Mouse (Mus musculus) limb, embryonic 13.5 days (tissue): ENCODE results near the gene Tmem221. TPM values are rescaled to one million over a fixed set of nuclear protein-coding genes. Genes with fewer than 3 reads are reported as not detected.

Experiments used
- ATAC-seq: fragments of 200-750 bp; cut with Nextera tagmentation; 2 replicates; pipeline ENCODE4 v1.8.0; 2017; ENCODE audit warnings: low read depth, moderate number of reproducible peaks, moderate TSS enrichment; ENCODE audit not compliant: low FRiP score
- H3K27ac ChIP-seq: fragments of 300-500 bp; sonication (generic); 2 replicates; pipeline ENCODE4 v1.5.1; 2015; ENCODE audit warnings: inconsistent platforms, mild to moderate bottlenecking, moderate library complexity
- H3K27me3 ChIP-seq: fragments of 300-500 bp; sonication (generic); 2 replicates; pipeline ENCODE4 v1.6.1; 2015; ENCODE audit warnings: mild to moderate bottlenecking, inconsistent platforms
- H3K36me3 ChIP-seq: fragments of 300-500 bp; sonication (generic); 2 replicates; pipeline ENCODE4 v1.6.1; 2015; ENCODE audit warnings: inconsistent platforms, mild to moderate bottlenecking, moderate library complexity
- H3K4me1 ChIP-seq: fragments of 300-500 bp; sonication (generic); 2 replicates; pipeline ENCODE4 v1.6.1; 2015; ENCODE audit warnings: inconsistent platforms
- H3K4me2 ChIP-seq: fragments of 300-500 bp; sonication (generic); replicated peaks from 2 replicates; pipeline ENCODE4 v1.6.1; 2015; ENCODE audit warnings: inconsistent platforms, mild to moderate bottlenecking, moderate library complexity
- H3K4me3 ChIP-seq: fragments of 300-500 bp; sonication (generic); 2 replicates; pipeline ENCODE4 v1.5.1; 2015; ENCODE audit warnings: moderate library complexity, mild to moderate bottlenecking, inconsistent platforms
- H3K9ac ChIP-seq: fragments of 300-500 bp; sonication (generic); 2 replicates; pipeline ENCODE4 v1.6.1; 2015; ENCODE audit warnings: mild to moderate bottlenecking, inconsistent platforms
- H3K9me3 ChIP-seq: fragments of 300-500 bp; sonication (generic); 2 replicates; pipeline ENCODE4 v1.6.1; 2016; ENCODE audit warnings: inconsistent platforms
- WGBS: fragments of 180-500 bp; shearing (Covaris S2); methylation state at CpG from one replicate; pipeline ENCODE4 v1.1.7; 2015; 5-methylcytosine and 5-hydroxymethylcytosine counted together
- polyA plus RNA-seq: library from polyadenylated mRNA; unstranded; fragments of >200 nt; fragmentation: Nextera tagmentation; extraction: Ambion mirVana; gene quantifications from 2 replicates; pipeline ENCODE4 v1.2.1, GENCODE M21; 2015

The Tmem221 gene
- polyA plus RNA-seq, 1 experiment from 2014 or later = 0.64 TPM

- H3K4me2 ChIP-seq = no peak overlapping the region
- ATAC-seq = no peak
- peaks cover 5% of the 10 kb centered on the region; the same call in 1 of the 2 replicates for H3K4me1 ChIP-seq
- peaks cover 1% of the 10 kb centered on the region; the same call in 1 of the 2 replicates for H3K27me3 ChIP-seq
- 14% methylated on average over 6 of the region's 6 CpGs for WGBS
- no peaks in the 10 kb centered on the region for H3K36me3 ChIP-seq
- no peak overlapping the region for H3K4me3 ChIP-seq
- H3K9ac ChIP-seq = no peak overlapping the region
- no peak overlapping the region for H3K27ac ChIP-seq
- H3K9me3 ChIP-seq = no peaks in the 10 kb centered on the region
Observed at GRCm38 (mm10) chr8:71516786-71517185, 41.9 kb downstream of the Tmem221 start.

GRCm38 (mm10) chr8:71515043-71515442 lies 43.6 kb downstream of the Tmem221 start:
- H3K27me3 ChIP-seq = peaks cover 18% of the 10 kb centered on the region
- no peaks in the 10 kb centered on the region for H3K4me1 ChIP-seq
- H3K9ac ChIP-seq = no peak overlapping the region
- H3K4me3 ChIP-seq = no peak overlapping the region
- no peaks in the 10 kb centered on the region for H3K9me3 ChIP-seq
- no peak overlapping the region for H3K4me2 ChIP-seq
- ATAC-seq = no peak
- WGBS = 65% methylated on average over 5 of the region's 5 CpGs
- no peak overlapping the region for H3K27ac ChIP-seq
- no peaks in the 10 kb centered on the region for H3K36me3 ChIP-seq

GRCm38 (mm10) chr8:71513018-71513754 lies 45.5 kb downstream of the Tmem221 start:
- Histone ChIP-seq H3K27me3 (peaks cover 36% of the 10 kb centered on the region), H3K27ac (no peak overlapping the region), H3K36me3 (no peaks in the 10 kb centered on the region), H3K9me3 (no peaks in the 10 kb centered on the region), H3K4me3 (no peak overlapping the region), H3K4me2 (no peak overlapping the region), H3K9ac (no peak overlapping the region), H3K4me1 (no peaks in the 10 kb centered on the region)
- ATAC-seq = no peak
- 71% methylated on average over 15 of the region's 15 CpGs for WGBS

GRCm38 (mm10) chr8:71511644-71512043 lies 47.0 kb downstream of the Tmem221 start, which contains the start of gene Plvap:
Gene Plvap (minus strand): TSS chr8:71511752.
- 55% methylated on average over 14 of the region's 14 CpGs for WGBS
- Histone ChIP-seq H3K9ac (no peak within 1 kb of the TSS), H3K4me1 (peaks cover 9% of the 10 kb centered on the region; the same call in 1 of the 2 replicates), H3K36me3 (no peaks in the 10 kb centered on the region), H3K4me3 (peak within 1 kb of the TSS; percentile 15), H3K27me3 (peaks cover 52% of the 10 kb centered on the region), H3K9me3 (no peaks in the 10 kb centered on the region), H3K4me2 (peak within 1 kb of the TSS; percentile 24), H3K27ac (no peak within 1 kb of the TSS)
- no peak for ATAC-seq

- Histone ChIP-seq H3K4me2 (peak overlapping the region; percentile 27; the same call in 1 of the 2 replicates), H3K4me3 (no peak overlapping the region), H3K27ac (no peak overlapping the region), H3K36me3 (no peaks in the 10 kb centered on the region), H3K9me3 (no peaks in the 10 kb centered on the region), H3K9ac (no peak overlapping the region), H3K27me3 (peaks cover 69% of the 10 kb centered on the region), H3K4me1 (peaks cover 9% of the 10 kb centered on the region; the same call in 1 of the 2 replicates)
- WGBS = 56% methylated on average over 2 of the region's 2 CpGs
- no peak for ATAC-seq
Observed at GRCm38 (mm10) chr8:71509316-71509715, 49.4 kb downstream of the Tmem221 start.

- Histone ChIP-seq H3K36me3 (no peaks in the 10 kb centered on the region), H3K27ac (no peak overlapping the region), H3K27me3 (peaks cover 69% of the 10 kb centered on the region), H3K9ac (peak overlapping the region; percentile 55), H3K4me3 (peak overlapping the region; percentile 46), H3K4me1 (peaks cover 9% of the 10 kb centered on the region; the same call in 1 of the 2 replicates), H3K4me2 (peak overlapping the region; percentile 70), H3K9me3 (no peaks in the 10 kb centered on the region)
- under 1% methylated on average over 61 of the region's 61 CpGs for WGBS
- ATAC-seq = peak; percentile 72; the same call in 1 of the 2 replicates
Observed at GRCm38 (mm10) chr8:71507589-71508104, 51.0 kb downstream of the Tmem221 start.

GRCm38 (mm10) chr8:71505979-71506378 lies 52.7 kb downstream of the Tmem221 start:
- Histone ChIP-seq H3K27me3 (peaks cover 60% of the 10 kb centered on the region), H3K36me3 (no peaks in the 10 kb centered on the region), H3K4me2 (no peak overlapping the region), H3K9ac (no peak overlapping the region), H3K9me3 (no peaks in the 10 kb centered on the region), H3K27ac (no peak overlapping the region), H3K4me3 (no peak overlapping the region), H3K4me1 (peaks cover 9% of the 10 kb centered on the region; the same call in 1 of the 2 replicates)
- ATAC-seq = no peak
- 81% methylated on average over 4 of the region's 4 CpGs for WGBS

GRCm38 (mm10) chr8:71505326-71505725 lies 53.3 kb downstream of the Tmem221 start:
- peaks cover 53% of the 10 kb centered on the region for H3K27me3 ChIP-seq
- 94% methylated on average over 4 of the region's 4 CpGs for WGBS
- no peak overlapping the region for H3K27ac ChIP-seq
- peaks cover 9% of the 10 kb centered on the region; the same call in 1 of the 2 replicates for H3K4me1 ChIP-seq
- no peaks in the 10 kb centered on the region for H3K36me3 ChIP-seq
- H3K9ac ChIP-seq = no peak overlapping the region
- H3K9me3 ChIP-seq = no peaks in the 10 kb centered on the region
- ATAC-seq = no peak
- no peak overlapping the region for H3K4me3 ChIP-seq
- H3K4me2 ChIP-seq = no peak overlapping the region

GRCm38 (mm10) chr8:71504349-71504748 lies 54.3 kb downstream of the Tmem221 start:
- Histone ChIP-seq H3K9me3 (no peaks in the 10 kb centered on the region), H3K9ac (no peak overlapping the region), H3K4me3 (no peak overlapping the region), H3K4me2 (no peak overlapping the region), H3K27ac (no peak overlapping the region), H3K27me3 (peaks cover 44% of the 10 kb centered on the region), H3K4me1 (peaks cover 9% of the 10 kb centered on the region; the same call in 1 of the 2 replicates), H3K36me3 (no peaks in the 10 kb centered on the region)
- 88% methylated on average over 4 of the region's 4 CpGs for WGBS
- no peak for ATAC-seq

Other genes with a start within 250 kb of the Tmem221 start
- gene Use1, start 192.0 kb downstream of the Tmem221 start, polyA plus RNA-seq = 108 and 110 TPM in 2 replicates
- 3.1 and 4.1 TPM in 2 replicates for gene Ocel1, start 187.6 kb downstream of the Tmem221 start, polyA plus RNA-seq
- 38.2 and 43.7 TPM in 2 replicates for gene Nr2f6, start 176.9 kb downstream of the Tmem221 start, polyA plus RNA-seq
- gene Ushbp1, start 163.1 kb downstream of the Tmem221 start, polyA plus RNA-seq = 8.1 and 8.2 TPM in 2 replicates
- 93.1 and 99.7 TPM in 2 replicates for gene Babam1, start 162.0 kb downstream of the Tmem221 start, polyA plus RNA-seq
- 40.7 and 41.9 TPM in 2 replicates for gene Ankle1, start 152.9 kb downstream of the Tmem221 start, polyA plus RNA-seq
- gene Abhd8, start 95.2 kb downstream of the Tmem221 start, polyA plus RNA-seq = 75.2 and 75.7 TPM in 2 replicates
- gene Mrpl34, start 93.9 kb downstream of the Tmem221 start, polyA plus RNA-seq = 151 and 152 TPM in 2 replicates
- 98.8 and 105 TPM in 2 replicates for gene Dda1, start 89.7 kb downstream of the Tmem221 start, polyA plus RNA-seq
- 1.5 and 1.7 TPM in 2 replicates for gene Ano8, start 72.9 kb downstream of the Tmem221 start, polyA plus RNA-seq
- 23.6 and 25.0 TPM in 2 replicates for gene Gtpbp3, start 70.8 kb downstream of the Tmem221 start, polyA plus RNA-seq
- 58.5 and 59.4 TPM in 2 replicates for gene Plvap, start 47.1 kb downstream of the Tmem221 start, polyA plus RNA-seq
- 0.41 and 0.78 TPM in 2 replicates for gene Ccdc194, start 33.2 kb downstream of the Tmem221 start, polyA plus RNA-seq
- gene Bst2, start 21.4 kb downstream of the Tmem221 start, polyA plus RNA-seq = 21.0 and 22.3 TPM in 2 replicates
- 80.7 and 83.6 TPM in 2 replicates for gene Mvb12a, start 15.9 kb downstream of the Tmem221 start, polyA plus RNA-seq
- not detected in 2 replicates for gene Nxnl1, start 7.7 kb upstream of the Tmem221 start, polyA plus RNA-seq
- 52.2 and 52.3 TPM in 2 replicates for gene Slc27a1, start 10.0 kb upstream of the Tmem221 start, polyA plus RNA-seq
- 210 and 212 TPM in 2 replicates for gene Pgls, start 33.3 kb upstream of the Tmem221 start, polyA plus RNA-seq
- 4.0 and 5.7 TPM in 2 replicates for gene Fam129c, start 38.8 kb upstream of the Tmem221 start, polyA plus RNA-seq
- gene Colgalt1, start 52.1 kb upstream of the Tmem221 start, polyA plus RNA-seq = 85.6 and 87.6 TPM in 2 replicates
- gene Unc13a, start 112.9 kb upstream of the Tmem221 start, polyA plus RNA-seq = 0.75 and 0.77 TPM in 2 replicates
- gene Jak3, start 117.4 kb upstream of the Tmem221 start, polyA plus RNA-seq = 3.4 and 4.2 TPM in 2 replicates
- gene Insl3, start 130.3 kb upstream of the Tmem221 start, polyA plus RNA-seq = 0.48 and 0.55 TPM in 2 replicates
- 0.77 and 0.92 TPM in 2 replicates for gene B3gnt3, start 142.9 kb upstream of the Tmem221 start, polyA plus RNA-seq
- gene Fcho1, start 166.8 kb upstream of the Tmem221 start, polyA plus RNA-seq = 4.0 and 4.8 TPM in 2 replicates